Mouse (Mus musculus) lung, adult 10 weeks (tissue): ENCODE measurements around the gene Gm13275. TPM values are rescaled to one million over a fixed set of nuclear protein-coding genes. Genes with fewer than 3 reads are reported as not detected.

Experiments used
- polyA plus RNA-seq: library from polyadenylated mRNA; stranded (reverse); fragments of 350-450 nt; fragmentation: Illumina TruSeq; extraction: RNeasy Lipid Tissue Mini Kit (QIAGEN cat#74804); gene quantifications from one replicate; pipeline ENCODE4 v1.2.3, GENCODE M21; 2014; ENCODE audit warnings: low read depth, low replicate concordance; ENCODE audit not compliant: insufficient read depth

Gene Gm13275
- polyA plus RNA-seq, 1 experiment from 2014 or later, result not detected

Other genes starting within 250 kb of the Gm13275 start
- gene Ifna15, start 236.2 kb upstream of the Gm13275 start, polyA plus RNA-seq, result not detected
- not detected for gene Ifna14, start 222.7 kb upstream of the Gm13275 start, polyA plus RNA-seq
- not detected for gene Ifna9, start 202.1 kb upstream of the Gm13275 start, polyA plus RNA-seq
- not detected for gene Ifna12, start 191.1 kb upstream of the Gm13275 start, polyA plus RNA-seq
- not detected for gene C87499, start 160.1 kb upstream of the Gm13275 start, polyA plus RNA-seq
- gene Ifna13, start 150.0 kb upstream of the Gm13275 start, polyA plus RNA-seq, result not detected
- not detected for gene Ifna16, start 117.6 kb upstream of the Gm13275 start, polyA plus RNA-seq
- not detected for gene Ifna2, start 110.6 kb upstream of the Gm13275 start, polyA plus RNA-seq
- gene Ifnab, start 103.1 kb upstream of the Gm13275 start, polyA plus RNA-seq, result not detected
- gene Gm26566, start 72.7 kb upstream of the Gm13275 start, polyA plus RNA-seq, result not detected
- gene Klhl9, start 72.0 kb upstream of the Gm13275 start, polyA plus RNA-seq, result 30.6 TPM
- gene Gm13271, start 39.6 kb upstream of the Gm13275 start, polyA plus RNA-seq, result not detected
- not detected for gene Gm13283, start 34.4 kb upstream of the Gm13275 start, polyA plus RNA-seq
- gene Gm13290, start 20.7 kb upstream of the Gm13275 start, polyA plus RNA-seq, result not detected
- gene Gm13289, start 17.6 kb upstream of the Gm13275 start, polyA plus RNA-seq, result not detected
- gene Gm13272, start 14.6 kb upstream of the Gm13275 start, polyA plus RNA-seq, result not detected
- gene Ifnz, start 12.4 kb upstream of the Gm13275 start, polyA plus RNA-seq, result not detected
- not detected for gene Gm13276, start 8.8 kb upstream of the Gm13275 start, polyA plus RNA-seq
- gene Gm13277, start 5.9 kb upstream of the Gm13275 start, polyA plus RNA-seq, result not detected
- gene Gm13278, start 2.9 kb upstream of the Gm13275 start, polyA plus RNA-seq, result not detected
- not detected for gene Gm13279, start 2.9 kb downstream of the Gm13275 start, polyA plus RNA-seq
- not detected for gene Gm13285, start 5.2 kb downstream of the Gm13275 start, polyA plus RNA-seq
- not detected for gene Gm13287, start 8.8 kb downstream of the Gm13275 start, polyA plus RNA-seq
- not detected for gene Gm13288, start 11.0 kb downstream of the Gm13275 start, polyA plus RNA-seq
- not detected for gene Ifna7, start 21.7 kb downstream of the Gm13275 start, polyA plus RNA-seq
- gene Ifna11, start 25.5 kb downstream of the Gm13275 start, polyA plus RNA-seq, result not detected
- gene Ifna6, start 32.9 kb downstream of the Gm13275 start, polyA plus RNA-seq, result not detected
- not detected for gene Ifna5, start 41.0 kb downstream of the Gm13275 start, polyA plus RNA-seq
- gene Ifna4, start 47.4 kb downstream of the Gm13275 start, polyA plus RNA-seq, result not detected
- gene Ifna1, start 55.6 kb downstream of the Gm13275 start, polyA plus RNA-seq, result not detected
- not detected for gene Ifne, start 85.7 kb downstream of the Gm13275 start, polyA plus RNA-seq